Mouse (Mus musculus) lung, postnatal 10 days (tissue): Measurements from ENCODE around the gene Atf7ip2.
A peak's percentile ranks its signal among the peaks of the same experiment; 100 is the strongest.

Experiments used
- DNase-seq: peaks from one replicate; pipeline ENCODE4 v3.0.0; 2021

Gene Atf7ip2

GRCm38 (mm10) chr16:10297696-10298644 lies 105.5 kb downstream of the Atf7ip2 start:
- DNase-seq: peak; percentile 60

GRCm38 (mm10) chr16:10299637-10300036 lies 107.1 kb downstream of the Atf7ip2 start:
- peak; percentile 66 for DNase-seq

DNA sequence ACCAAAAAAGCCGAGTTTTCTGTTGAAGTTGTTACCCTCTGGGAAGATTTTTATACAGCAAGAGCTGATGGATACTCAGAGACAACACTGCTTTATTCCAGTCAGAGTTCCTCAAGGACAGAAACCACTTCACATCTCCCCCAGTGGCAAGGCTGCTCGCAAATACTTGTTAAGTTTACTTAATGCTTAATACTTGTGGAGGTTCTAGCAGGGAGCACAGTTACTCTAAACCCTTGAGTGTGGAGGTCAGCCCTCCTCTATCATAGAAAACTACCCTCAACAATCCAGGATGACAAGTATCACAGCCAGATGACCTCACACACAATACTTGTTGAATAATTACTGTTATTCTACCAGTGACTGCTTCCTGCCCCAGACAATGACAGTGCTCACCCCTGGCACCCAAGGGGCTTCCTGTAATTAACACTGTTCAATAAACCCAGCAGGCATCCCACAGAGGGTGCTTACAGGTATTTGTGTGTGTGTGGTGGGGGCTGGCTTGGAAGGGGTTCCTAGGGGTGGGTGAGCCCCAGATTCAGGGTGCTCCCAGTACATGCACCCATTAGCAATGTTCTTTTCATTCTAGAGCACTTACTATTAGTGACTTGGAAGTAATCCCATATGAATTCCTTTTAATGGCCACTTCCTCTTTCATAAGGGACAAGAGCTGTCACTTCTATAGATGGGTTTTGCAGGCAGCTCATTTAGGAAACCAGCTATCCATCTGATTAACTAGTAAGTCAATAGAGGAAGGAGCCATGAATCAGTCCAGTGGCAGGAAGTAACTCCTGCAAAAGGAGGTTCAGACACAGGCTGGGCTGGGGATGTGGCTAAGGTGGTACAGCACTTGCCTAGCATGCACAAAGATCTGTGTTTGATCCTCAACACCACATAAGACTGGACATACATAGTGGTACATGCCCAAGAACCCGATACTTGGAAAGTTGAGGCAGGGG lies 108.0 kb downstream of the Atf7ip2 start:
- peak; percentile 28 for DNase-seq
